Mouse (Mus musculus) heart, postnatal 0 days (tissue): ENCODE measurements at regions not wholly inside any gene's neighbourhood (a gene's known extent, or its start where the extent isn't known, plus 50 kb on each side); places are given as distances from the start of the nearest gene placed in this dataset.

Experiments used
- ATAC-seq: fragments of 200-750 bp; cut with Nextera tagmentation; 2 replicates; pipeline ENCODE4 v1.8.0; 2017; ENCODE audit warnings: low read depth, moderate number of reproducible peaks, moderate library complexity; ENCODE audit not compliant: insufficient read depth
- DNase-seq: peaks from one replicate; pipeline ENCODE4 v3.0.0-alpha.2; 2016; ENCODE audit warnings: low spot score
- H3K27ac ChIP-seq: fragments of 300-500 bp; sonication (generic); 2 replicates; pipeline ENCODE4 v1.5.1; 2014; ENCODE audit warnings: low read depth, mild to moderate bottlenecking
- H3K27me3 ChIP-seq: fragments of 300-500 bp; sonication (generic); 2 replicates; pipeline ENCODE4 v1.6.1; 2014; ENCODE audit warnings: low read length, mixed read lengths; ENCODE audit not compliant: control insufficient read depth, insufficient read depth
- H3K36me3 ChIP-seq: fragments of 300-500 bp; sonication (generic); replicated peaks from 2 replicates; pipeline ENCODE4 v1.6.1; 2014; ENCODE audit warnings: low read length, mixed read lengths; ENCODE audit not compliant: control insufficient read depth, insufficient read depth
- H3K4me1 ChIP-seq: fragments of 300-500 bp; sonication (generic); 2 replicates; pipeline ENCODE4 v1.6.1; 2014; ENCODE audit warnings: antibody characterized with exemption; ENCODE audit not compliant: control insufficient read depth, insufficient read depth
- H3K4me2 ChIP-seq: fragments of 300-500 bp; sonication (generic); 2 replicates; pipeline ENCODE4 v1.6.1; 2014; ENCODE audit warnings: low read depth, mild to moderate bottlenecking, low read length, moderate library complexity
- H3K4me3 ChIP-seq: fragments of 300-500 bp; sonication (generic); 2 replicates; pipeline ENCODE4 v1.5.1; 2014; ENCODE audit warnings: low read depth, low read length
- H3K9ac ChIP-seq: fragments of 300-500 bp; sonication (generic); replicated peaks from 2 replicates; pipeline ENCODE4 v1.6.1; 2014; ENCODE audit warnings: low read depth, low read length, mixed read lengths
- H3K9me3 ChIP-seq: fragments of 300-500 bp; sonication (generic); replicated peaks from 2 replicates; pipeline ENCODE4 v1.6.1; 2016; ENCODE audit warnings: low read length; ENCODE audit not compliant: control insufficient read depth
- CTCF ChIP-seq: IDR thresholded peaks from 2 replicates; pipeline ENCODE4 v1.5.1; 2016; ENCODE audit warnings: antibody characterized with exemption, control low read depth, low read depth
- EP300 ChIP-seq: IDR thresholded peaks from 2 replicates; pipeline ENCODE4 v1.6.1; 2016; ENCODE audit warnings: antibody characterized with exemption, low read depth
- WGBS: fragments of 180-500 bp; shearing (Covaris S2); extraction: QIAGEN DNeasy Blood & Tissue Kit; methylation state at CpG from one replicate; pipeline ENCODE4 v1.1.7; 2014; 5-methylcytosine and 5-hydroxymethylcytosine counted together

DNA sequence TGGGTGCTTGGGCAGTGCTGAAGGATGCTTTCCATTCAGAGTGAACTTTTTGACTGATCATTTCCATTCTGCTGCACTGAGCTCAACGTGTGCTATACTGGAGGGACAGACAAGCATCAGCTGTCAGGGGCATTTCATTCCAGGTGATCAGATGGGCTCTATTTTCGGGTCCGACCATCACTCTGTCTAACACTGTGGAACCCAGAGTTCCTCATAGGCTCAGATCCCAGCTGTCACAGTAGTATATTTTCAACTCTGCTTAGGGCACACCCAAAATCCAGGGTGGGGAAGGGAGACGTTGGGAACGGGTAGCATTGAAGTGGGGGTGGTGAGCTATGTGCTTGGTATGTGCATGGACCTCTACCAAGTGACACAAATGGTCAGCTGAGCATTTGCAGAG is 120.1 kb downstream of the Klhl25 start:
- no peak overlapping the region for H3K27ac ChIP-seq
- DNase-seq (no peak), ATAC-seq (no peak)
- no peak overlapping the region for H3K4me2 ChIP-seq
- H3K9ac ChIP-seq: no peak overlapping the region
- no peaks in the 10 kb centered on the region for H3K27me3 ChIP-seq
- WGBS: 60% methylated on average over 5 of the region's 5 CpGs
- H3K36me3 ChIP-seq: no peaks in the 10 kb centered on the region
- H3K9me3 ChIP-seq: no peaks in the 10 kb centered on the region
- H3K4me1 ChIP-seq: no peaks in the 10 kb centered on the region
- no peak overlapping the region for H3K4me3 ChIP-seq
- TF ChIP-seq EP300: no peak
- no peak for TF ChIP-seq CTCF

DNA sequence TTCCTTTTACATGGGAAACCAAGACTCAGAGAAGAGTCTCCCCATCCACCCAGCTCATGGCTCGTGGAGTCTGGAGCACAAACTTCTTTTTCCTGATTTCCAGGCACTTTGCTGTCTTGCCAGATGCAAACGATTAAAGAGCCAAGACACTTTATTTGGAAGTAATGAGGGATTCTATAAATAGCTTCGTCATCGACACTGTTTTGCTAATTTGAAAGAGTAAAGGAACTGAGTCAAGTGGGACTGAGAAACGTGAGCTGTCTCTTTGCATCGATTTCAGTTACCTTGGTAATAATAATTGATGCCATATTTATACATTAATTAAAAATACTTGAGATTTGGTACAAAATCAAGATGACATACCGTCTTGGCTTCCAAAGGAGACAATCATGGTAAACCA is 122.8 kb downstream of the Klhl25 start:
- no peaks in the 10 kb centered on the region for H3K9me3 ChIP-seq
- TF ChIP-seq CTCF: no peak
- no peak for TF ChIP-seq EP300
- no peak overlapping the region for H3K9ac ChIP-seq
- no peaks in the 10 kb centered on the region for H3K4me1 ChIP-seq
- no peak overlapping the region for H3K4me2 ChIP-seq
- 60% methylated on average over 7 of the region's 7 CpGs for WGBS
- H3K27me3 ChIP-seq: no peaks in the 10 kb centered on the region
- H3K27ac ChIP-seq: no peak overlapping the region
- H3K36me3 ChIP-seq: no peaks in the 10 kb centered on the region
- ATAC-seq: no peak
- no peak for DNase-seq
- no peak overlapping the region for H3K4me3 ChIP-seq

DNA sequence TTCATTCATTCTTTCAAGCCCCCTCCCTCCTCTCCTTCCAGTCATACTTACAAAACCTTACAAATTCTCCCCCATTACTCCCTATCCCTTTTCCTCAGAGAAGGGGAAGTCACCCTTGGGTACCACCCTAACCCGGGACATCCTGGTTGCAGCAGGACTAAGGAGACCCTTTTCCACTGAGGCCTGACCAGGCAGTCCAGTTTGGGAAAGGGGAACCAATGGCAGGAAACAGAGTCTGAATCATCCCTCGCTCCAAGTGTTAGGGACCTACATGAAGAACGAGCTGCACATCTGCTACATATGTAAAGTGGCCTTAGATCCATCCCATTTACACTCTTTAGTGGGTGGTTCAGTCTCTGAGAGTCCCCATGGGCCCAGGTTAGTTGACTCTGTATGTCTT is 123.6 kb downstream of the Klhl25 start:
- 87% methylated on average over 3 of the region's 3 CpGs for WGBS
- no peak overlapping the region for H3K9ac ChIP-seq

DNA sequence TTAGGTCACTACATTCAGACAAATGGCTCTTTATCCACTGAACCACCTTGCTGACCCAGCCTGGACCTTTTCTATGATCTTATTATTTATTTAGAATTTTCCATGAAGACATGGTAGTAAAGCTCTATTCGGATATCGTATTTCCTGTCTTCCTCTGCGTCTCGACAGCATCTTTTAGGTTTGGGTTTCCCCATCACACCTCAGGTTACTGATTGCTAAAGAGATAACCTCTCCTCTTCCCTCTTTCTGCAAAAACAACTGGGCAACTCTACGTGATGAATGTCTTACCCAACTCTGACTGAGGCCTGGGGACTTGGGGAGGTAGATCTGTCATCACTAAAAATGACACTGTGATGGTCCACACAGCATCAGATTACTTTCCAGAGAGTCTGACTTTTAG is 133.4 kb downstream of the Klhl25 start:
- Histone ChIP-seq H3K27me3 (no peaks in the 10 kb centered on the region), H3K9me3 (no peaks in the 10 kb centered on the region), H3K4me2 (no peak overlapping the region), H3K9ac (no peak overlapping the region), H3K36me3 (no peaks in the 10 kb centered on the region), H3K4me1 (no peaks in the 10 kb centered on the region), H3K27ac (no peak overlapping the region), H3K4me3 (no peak overlapping the region)
- TF ChIP-seq CTCF: no peak
- TF ChIP-seq EP300: no peak
- 74% methylated on average over 5 of the region's 5 CpGs for WGBS
- DNase-seq: no peak
- no peak for ATAC-seq

More for the DNA sequence above, 123.6 kb downstream of the Klhl25 start:
- DNase-seq (no peak), ATAC-seq (no peak)
- Histone ChIP-seq H3K9me3 (no peaks in the 10 kb centered on the region), H3K4me2 (no peak overlapping the region), H3K27ac (no peak overlapping the region), H3K4me1 (no peaks in the 10 kb centered on the region), H3K4me3 (no peak overlapping the region), H3K36me3 (no peaks in the 10 kb centered on the region), H3K27me3 (no peaks in the 10 kb centered on the region)
- TF ChIP-seq EP300: no peak
- TF ChIP-seq CTCF: no peak

DNA sequence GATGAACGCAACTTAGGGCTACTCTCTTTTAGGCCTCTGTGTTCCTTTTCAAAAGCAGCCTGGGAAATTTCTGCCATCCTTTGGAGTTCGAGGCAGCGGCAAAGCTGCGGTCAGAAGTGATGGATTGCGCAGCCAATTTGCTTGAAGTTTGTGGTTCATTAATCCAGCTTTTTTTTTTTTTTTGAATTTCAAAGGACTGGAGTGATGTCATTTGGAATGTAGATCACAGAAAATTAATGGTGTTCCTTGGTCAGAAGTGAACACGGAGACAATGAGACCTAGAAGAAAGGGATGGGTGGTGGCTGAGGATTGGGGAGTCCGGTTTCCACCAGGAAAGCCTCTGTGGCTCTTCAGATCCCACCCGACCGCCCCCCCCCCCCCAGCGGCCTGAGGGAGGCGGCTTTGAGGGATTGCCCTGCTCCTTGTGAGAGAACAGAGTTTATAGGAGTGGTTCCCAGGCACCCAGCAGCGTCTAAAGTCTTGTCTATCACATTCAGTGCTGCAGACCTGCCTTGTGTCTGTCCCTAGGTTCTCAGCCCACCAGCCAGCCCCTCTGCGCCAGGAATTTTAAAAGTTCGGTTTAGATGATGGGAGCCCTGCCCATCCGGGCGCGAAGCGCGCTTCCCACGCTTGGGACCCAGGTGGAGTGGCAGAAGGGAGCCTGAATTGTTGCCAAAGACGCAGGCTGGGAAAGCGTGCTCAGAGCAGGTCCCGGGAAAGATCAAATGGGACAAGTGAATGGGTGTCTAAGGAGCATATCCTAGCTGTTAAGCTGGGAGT is 135.1 kb downstream of the Klhl25 start:
- Histone ChIP-seq H3K9me3 (no peaks in the 10 kb centered on the region), H3K27ac (no peak overlapping the region), H3K4me1 (no peaks in the 10 kb centered on the region), H3K27me3 (no peaks in the 10 kb centered on the region), H3K4me3 (no peak overlapping the region), H3K4me2 (no peak overlapping the region), H3K36me3 (no peaks in the 10 kb centered on the region), H3K9ac (no peak overlapping the region)
- DNase-seq (no peak), ATAC-seq (no peak)
- 32% methylated on average over 20 of the region's 23 CpGs for WGBS
- TF ChIP-seq CTCF (no peak), EP300 (no peak)

DNA sequence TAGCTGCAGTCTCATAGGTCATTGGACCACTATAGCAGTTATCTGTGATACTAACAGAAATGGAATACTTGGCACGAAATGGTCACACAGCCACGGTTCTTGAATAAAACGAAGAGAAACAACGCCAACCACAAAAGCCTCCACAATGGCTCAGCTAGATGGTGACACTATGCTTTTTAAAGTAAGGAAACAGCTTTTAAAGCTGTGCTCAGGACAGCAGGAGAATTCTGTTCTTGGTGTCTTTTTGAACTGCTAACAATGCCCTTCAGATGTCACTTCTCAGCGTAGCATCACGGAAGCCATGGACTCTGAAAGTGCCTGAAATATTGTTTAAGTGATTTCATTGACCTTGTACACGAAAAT is 135.7 kb downstream of the Klhl25 start:
- Histone ChIP-seq H3K27me3 (no peaks in the 10 kb centered on the region), H3K27ac (no peak overlapping the region), H3K9ac (no peak overlapping the region), H3K9me3 (no peaks in the 10 kb centered on the region), H3K4me1 (no peaks in the 10 kb centered on the region), H3K4me2 (no peak overlapping the region), H3K36me3 (no peaks in the 10 kb centered on the region), H3K4me3 (no peak overlapping the region)
- 57% methylated on average over 7 of the region's 7 CpGs for WGBS
- ATAC-seq (no peak), DNase-seq (no peak)
- TF ChIP-seq CTCF (no peak), EP300 (no peak)
